Mouse (Mus musculus) megakaryocyte-erythroid progenitor cell, adult 5 weeks (primary cell): ENCODE data around the gene Hnrnpc. TPM values are rescaled to one million over a fixed set of nuclear protein-coding genes. Genes with fewer than 3 reads are reported as not detected.

Experiments used
- polyA plus RNA-seq: library from polyadenylated mRNA; stranded (reverse); fragments of >175 nt; gene quantifications from 2 replicates; pipeline ENCODE4 v1.2.3, GENCODE M21; 2012

Hnrnpc gene
- polyA plus RNA-seq: 37.0 and 52.0 TPM in 2 replicates

DNA sequence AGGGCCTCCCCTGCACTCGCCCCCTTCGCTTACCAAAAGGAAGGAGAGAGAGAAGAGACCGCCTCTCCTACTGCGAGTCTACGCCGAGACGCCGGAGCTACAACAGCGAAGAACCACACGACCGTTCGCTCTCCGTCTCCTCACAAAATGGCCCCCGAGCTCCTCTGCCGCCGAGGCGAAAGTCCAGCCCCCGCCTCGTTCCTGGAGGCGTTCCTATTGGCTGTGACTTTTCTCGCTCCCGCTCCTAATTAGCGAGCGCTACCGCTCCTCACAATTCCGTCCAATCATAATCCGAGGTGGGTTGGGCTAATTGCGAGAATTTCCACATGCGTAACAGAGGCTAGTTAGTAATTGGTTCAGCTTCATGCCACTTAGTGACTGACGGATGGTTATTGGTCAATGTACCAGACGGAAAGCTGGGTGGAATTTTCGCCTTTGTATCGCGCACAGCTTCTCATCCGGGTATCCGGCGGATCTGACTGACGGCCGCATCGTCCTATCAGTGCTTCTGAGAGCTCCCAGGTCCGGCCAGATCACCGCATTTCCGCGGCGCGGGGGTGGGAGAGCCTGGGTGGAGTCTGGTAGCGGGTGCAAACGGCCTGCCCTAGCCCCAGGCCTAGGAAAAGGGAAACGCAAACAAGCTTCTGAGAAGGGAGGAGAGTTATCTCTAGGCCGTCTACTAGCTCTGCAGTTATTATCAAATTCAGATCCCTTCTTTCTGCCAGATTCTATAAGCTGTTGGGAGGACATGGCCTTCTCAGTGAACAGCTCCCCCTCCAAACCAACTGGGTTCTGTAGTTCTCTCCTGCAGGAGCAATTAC, at the start of gene Hnrnpc:
TSS of gene Hnrnpc (minus strand) at position 173 of the 821 bp plus-strand sequence.

GRCm38 (mm10) chr14:52110346-52110745, 6.5 kb upstream of the Hnrnpc start, which contains the start of gene Rpgrip1:
Gene Rpgrip1 (plus strand): TSS chr14:52110704.

DNA sequence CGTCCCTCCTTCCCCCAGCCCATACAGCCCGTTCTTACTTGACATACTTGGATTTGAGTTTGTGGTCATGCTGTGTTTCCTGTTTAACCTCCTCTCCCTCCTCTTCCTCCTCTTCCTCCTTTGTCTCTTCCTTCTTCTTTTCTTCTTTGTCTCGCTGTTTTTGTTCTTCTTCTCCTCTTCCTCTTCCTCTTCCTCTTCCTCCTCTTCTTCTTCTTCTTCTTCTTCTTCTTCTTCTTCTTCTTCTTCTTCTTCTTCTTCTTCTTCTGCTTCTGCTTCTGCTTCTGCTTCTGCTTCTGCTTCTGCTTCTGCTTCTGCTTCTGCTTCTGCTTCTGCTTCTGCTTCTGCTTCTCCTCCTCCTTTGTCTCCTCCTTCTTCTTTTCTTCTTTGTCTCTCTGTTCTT, 61.5 kb downstream of the Hnrnpc start, which contains the start of gene Olfr221:
TSS of gene Olfr221 (minus strand) at position 101 of the 400 bp plus-strand sequence.

Other genes starting within 250 kb of the Hnrnpc start
- gene Mettl17, start 219.2 kb downstream of the Hnrnpc start, polyA plus RNA-seq: 20.5 and 22.8 TPM in 2 replicates
- gene Slc39a2, start 211.1 kb downstream of the Hnrnpc start, polyA plus RNA-seq: 0.10 TPM in 1 of 2 replicates, not detected in the other
- gene Ndrg2, start 189.9 kb downstream of the Hnrnpc start, polyA plus RNA-seq: 22.3 and 24.9 TPM in 2 replicates
- not detected in 2 replicates for gene Tppp2, start 185.6 kb downstream of the Hnrnpc start, polyA plus RNA-seq
- gene Rnase13, start 181.3 kb downstream of the Hnrnpc start, polyA plus RNA-seq: not detected in 2 replicates
- gene Arhgef40, start 119.3 kb downstream of the Hnrnpc start, polyA plus RNA-seq: 40.8 and 45.5 TPM in 2 replicates
- gene Tmem253, start 88.4 kb downstream of the Hnrnpc start, polyA plus RNA-seq: 0.35 TPM in 1 of 2 replicates, not detected in the other
- 109 and 128 TPM in 2 replicates for gene Zfp219, start 83.3 kb downstream of the Hnrnpc start, polyA plus RNA-seq
- gene Olfr221, start 61.6 kb downstream of the Hnrnpc start, polyA plus RNA-seq: 0.03 TPM in 1 of 2 replicates, not detected in the other
- 2.0 and 3.0 TPM in 2 replicates for gene Rpgrip1, start 6.7 kb upstream of the Hnrnpc start, polyA plus RNA-seq
- gene Supt16, start 93.4 kb upstream of the Hnrnpc start, polyA plus RNA-seq: 15.2 and 16.3 TPM in 2 replicates
- 11.4 and 14.8 TPM in 2 replicates for gene Chd8, start 153.8 kb upstream of the Hnrnpc start, polyA plus RNA-seq
- gene Tox4, start 175.1 kb upstream of the Hnrnpc start, polyA plus RNA-seq: 38.1 and 41.5 TPM in 2 replicates
- gene Rab2b, start 175.5 kb upstream of the Hnrnpc start, polyA plus RNA-seq: 0.36 and 0.48 TPM in 2 replicates
- 12.9 and 18.7 TPM in 2 replicates for gene Mettl3, start 201.1 kb upstream of the Hnrnpc start, polyA plus RNA-seq
- gene Sall2, start 224.7 kb upstream of the Hnrnpc start, polyA plus RNA-seq: 1.4 and 2.2 TPM in 2 replicates